Mouse (Mus musculus) left cerebral cortex, postnatal 25 days (tissue): Measurements from ENCODE around the gene Uncx. TPM values are rescaled to one million over a fixed set of nuclear protein-coding genes. Genes with fewer than 3 reads are reported as not detected.

Source experiments
- DNase-seq, 2 experiments: peaks; one replicate each; pipeline ENCODE4 v3.0.0; 2022; ENCODE audit warnings: low spot score in 2 of 2, mixed read lengths in 1 of 2
- intact Hi-C: fragments of 180-260 bp; cut with DNase I; formaldehyde crosslinking; loops from one replicate; pipeline ENCODE4 v1.15.1; 2025
- total RNA-seq, 2 experiments: library from RNA; stranded (reverse); gene quantifications; 2 replicates each; pipeline ENCODE4 v1.2.3; 2021

Gene Uncx
- total RNA-seq, 2 experiments from 2014 or later: 0.39 TPM; not detected in 1

DNA sequence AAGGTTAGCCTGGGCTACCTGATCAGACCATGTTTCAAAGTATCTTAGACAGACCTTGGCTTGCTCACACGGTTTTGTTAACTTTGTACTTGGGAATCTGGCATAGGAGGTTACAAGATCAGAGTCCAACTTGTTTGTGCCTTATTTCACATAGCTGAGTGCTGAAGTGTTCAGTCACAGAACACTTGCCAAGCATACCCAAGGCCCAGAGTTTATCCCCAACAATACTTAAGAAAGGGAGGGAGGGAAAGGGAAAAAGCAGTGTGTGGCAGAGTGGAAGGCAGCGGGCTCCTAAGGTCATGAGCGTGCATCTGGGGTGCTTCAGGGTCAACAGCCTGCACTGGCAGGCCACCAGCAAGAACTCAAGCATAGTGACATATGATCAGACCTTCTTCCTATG lies 48.7 kb downstream of the Uncx start:
- intact Hi-C loops: no loop called here

DNA sequence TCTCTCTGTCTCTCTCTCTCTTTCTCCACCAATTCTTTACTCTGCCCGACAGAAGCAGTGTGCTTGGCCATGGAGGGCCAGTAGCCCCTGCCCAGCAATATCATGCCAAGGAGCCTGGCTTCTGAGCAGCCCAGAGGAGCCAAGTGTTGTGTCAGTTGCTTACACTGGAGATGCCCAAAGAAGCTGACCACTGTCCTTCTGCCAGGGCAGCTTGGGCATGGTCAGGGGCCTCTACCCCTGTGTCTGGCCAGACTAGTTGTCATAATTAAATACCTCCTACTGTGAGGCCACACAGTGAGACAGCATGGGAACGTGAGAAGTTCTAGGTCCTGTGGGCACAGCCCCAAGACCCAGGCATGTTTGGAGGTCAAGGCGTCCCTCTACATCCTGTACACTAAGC lies 49.6 kb downstream of the Uncx start:
- no peak for DNase-seq
- intact Hi-C loops: no loop called here

More for the DNA sequence above, 48.7 kb downstream of the Uncx start:
- no peak for DNase-seq

DNA sequence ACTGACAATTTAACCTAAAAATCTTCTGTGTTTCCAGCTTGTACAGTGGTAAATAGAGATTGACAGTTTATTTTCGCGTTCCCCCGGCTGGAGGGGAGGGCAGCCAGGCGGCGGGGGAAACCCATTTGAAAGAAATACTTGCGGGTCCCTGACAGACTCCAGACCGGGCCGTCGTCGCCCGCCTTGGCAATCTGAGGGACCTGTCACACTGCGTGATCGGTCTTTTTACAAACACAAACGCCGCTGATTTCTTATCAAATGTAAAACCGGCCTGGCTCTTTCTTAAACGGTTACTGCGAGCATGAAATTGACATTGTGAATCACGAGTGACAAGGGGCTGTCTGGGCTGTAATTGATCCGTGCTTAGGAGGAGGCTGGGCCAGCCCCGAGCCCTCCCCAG lies 50.5 kb downstream of the Uncx start:
- intact Hi-C loops: no loop called here
- DNase-seq: no peak

DNA sequence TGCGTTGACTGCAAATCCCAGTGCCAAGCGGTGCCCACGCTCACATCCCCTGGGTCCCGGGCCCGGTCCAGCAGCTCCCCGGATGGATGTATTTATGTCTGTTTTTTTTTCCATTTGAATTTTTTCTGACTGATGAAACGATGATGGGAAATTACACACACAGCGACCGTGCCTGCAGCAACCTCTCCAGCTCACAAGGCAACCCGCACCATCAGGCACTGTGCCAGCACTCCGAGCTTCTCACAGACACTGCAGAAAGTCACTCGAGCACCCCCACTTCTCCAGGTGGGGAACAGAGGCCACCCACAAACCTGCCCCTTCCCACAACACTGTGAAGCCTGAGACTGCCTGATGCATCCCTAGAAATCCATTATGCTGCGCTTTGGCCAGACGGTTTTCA lies 51.7 kb downstream of the Uncx start:
- no peak for DNase-seq
- intact Hi-C loops: no loop called here

Other genes with a start within 250 kb of the Uncx start
- 100 to 1,000 TPM; 295 to 315 TPM for gene Adap1, start 217.9 kb upstream of the Uncx start, total RNA-seq
- gene Cox19, start 192.1 kb upstream of the Uncx start, total RNA-seq: 10 to 100 TPM; 65.6 to 70.7 TPM
- gene Cyp2w1, start 190.9 kb upstream of the Uncx start, total RNA-seq: not detected
- 10 to 100 TPM; 12.0 to 13.5 TPM for gene Gpr146, start 165.8 kb upstream of the Uncx start, total RNA-seq
- gene C130050O18Rik, start 138.2 kb upstream of the Uncx start, total RNA-seq: under 1 TPM; 0.30 to 0.34 TPM
- 1 to 10 TPM; 3.0 to 3.3 TPM for gene Gper1, start 120.3 kb upstream of the Uncx start, total RNA-seq
- gene 3110082I17Rik, start 83.0 kb upstream of the Uncx start, total RNA-seq: 10 to 100 TPM; 13.9 to 15.6 TPM
- gene Zfand2a, start 58.9 kb upstream of the Uncx start, total RNA-seq: 10 to 100 TPM; 64.9 to 72.2 TPM
- gene Micall2, start 192.8 kb downstream of the Uncx start, total RNA-seq: 1 to 10 TPM; 2.0 to 2.4 TPM
- gene Ints1, start 232.2 kb downstream of the Uncx start, total RNA-seq: 10 to 100 TPM; 82.7 to 91.5 TPM
- 1 to 10 TPM; 6.8 TPM for gene Mafk, start 248.0 kb downstream of the Uncx start, total RNA-seq